Mouse (Mus musculus) left cerebral cortex, adult 8-10 months (tissue): Measurements from ENCODE around the gene Rab8b. TPM values are rescaled to one million over a fixed set of nuclear protein-coding genes. Genes with fewer than 3 reads are reported as not detected.

ENCODE experiments used
- DNase-seq, 2 experiments: peaks; one replicate each; pipeline ENCODE4 v3.0.0; 2022; ENCODE audit warnings: low spot score in 2 of 2
- total RNA-seq, 4 experiments: library from RNA; stranded (reverse); gene quantifications; 2 replicates each; pipeline ENCODE4 v1.2.4; 2022

The Rab8b gene
- 10 to 100 TPM; 29.6 to 31.7 (median 30.3) TPM for total RNA-seq

GRCm38 (mm10) chr9:66919382-66919971 is at the start of gene Rab8b:
Gene Rab8b (minus strand): TSS chr9:66919687.
- peak; percentile 81 to 95 for DNase-seq

- no peak for DNase-seq
Measured at GRCm38 (mm10) chr9:66967492-66967891, 48.0 kb upstream of the Rab8b start.

GRCm38 (mm10) chr9:66961478-66961877 is 42.0 kb upstream of the Rab8b start:
- no peak for DNase-seq

GRCm38 (mm10) chr9:66957451-66957850 is 38.0 kb upstream of the Rab8b start:
- DNase-seq = no peak

- DNase-seq = no peak
Measured at GRCm38 (mm10) chr9:66952886-66953285, 33.4 kb upstream of the Rab8b start.

GRCm38 (mm10) chr9:66952321-66952720 is 32.8 kb upstream of the Rab8b start:
- DNase-seq = no peak

- DNase-seq = no peak
Measured at GRCm38 (mm10) chr9:66948536-66948935, 29.0 kb upstream of the Rab8b start.

GRCm38 (mm10) chr9:66945647-66946641 is 26.5 kb upstream of the Rab8b start, which contains the start of gene Rps27l:
Gene Rps27l (plus strand): TSS chr9:66946086.
- DNase-seq = peak; percentile 74 to 84

GRCm38 (mm10) chr9:66945161-66945560 is 25.7 kb upstream of the Rab8b start:
- DNase-seq = no peak

GRCm38 (mm10) chr9:66938836-66939235 is 19.3 kb upstream of the Rab8b start:
- DNase-seq = no peak

- DNase-seq = no peak
Measured at GRCm38 (mm10) chr9:66937507-66937906, 18.0 kb upstream of the Rab8b start.

GRCm38 (mm10) chr9:66933869-66934808 is 14.7 kb upstream of the Rab8b start:
- DNase-seq = no peak

GRCm38 (mm10) chr9:66930351-66930750 is 10.9 kb upstream of the Rab8b start:
- DNase-seq = no peak

- DNase-seq = no peak
Measured at GRCm38 (mm10) chr9:66927696-66928402, 8.4 kb upstream of the Rab8b start.

GRCm38 (mm10) chr9:66925853-66926252 is 6.4 kb upstream of the Rab8b start:
- no peak for DNase-seq

GRCm38 (mm10) chr9:66922076-66922475 is 2.6 kb upstream of the Rab8b start:
- DNase-seq = no peak

GRCm38 (mm10) chr9:66920488-66921279 is 1.2 kb upstream of the Rab8b start:
- no peak for DNase-seq

GRCm38 (mm10) chr9:66919981-66920380 is 494 bp upstream of the Rab8b start:
- DNase-seq = no peak

GRCm38 (mm10) chr9:66918672-66919330 is 686 bp downstream of the Rab8b start:
- no peak for DNase-seq
